Mouse (Mus musculus) midbrain, postnatal 0 days (tissue): ENCODE measurements at regions not wholly inside any gene's neighbourhood (a gene's known extent, or its start where the extent isn't known, plus 50 kb on each side); places are given as distances from the start of the nearest gene placed in this dataset.

Experiments used
- ATAC-seq: fragments of 200-750 bp; cut with Nextera tagmentation; 2 replicates; pipeline ENCODE4 v1.8.0; 2017; ENCODE audit warnings: moderate number of reproducible peaks, mild to moderate bottlenecking, moderate TSS enrichment, moderate library complexity; ENCODE audit not compliant: low FRiP score
- DNase-seq: peaks from one replicate; pipeline ENCODE4 v3.0.0-alpha.2; 2015; ENCODE audit warnings: low spot score
- H3K27ac ChIP-seq: fragments of 300-500 bp; sonication (generic); 2 replicates; pipeline ENCODE4 v1.5.1; 2014; ENCODE audit warnings: low read depth, mild to moderate bottlenecking, low read length, mixed read lengths
- H3K27me3 ChIP-seq: fragments of 300-500 bp; sonication (generic); 2 replicates; pipeline ENCODE4 v1.6.1; 2014; ENCODE audit warnings: low read length, control low read depth, mixed read lengths; ENCODE audit not compliant: insufficient read depth
- H3K36me3 ChIP-seq: fragments of 300-500 bp; sonication (generic); 2 replicates; pipeline ENCODE4 v1.6.1; 2014; ENCODE audit warnings: low read length, control low read depth, mixed read lengths; ENCODE audit not compliant: insufficient read depth
- H3K4me1 ChIP-seq: fragments of 300-500 bp; sonication (generic); 2 replicates; pipeline ENCODE4 v1.6.1; 2014; ENCODE audit warnings: mild to moderate bottlenecking, control low read depth, antibody characterized with exemption, low read length, mixed read lengths; ENCODE audit not compliant: insufficient read depth
- H3K4me2 ChIP-seq: fragments of 300-500 bp; sonication (generic); 2 replicates; pipeline ENCODE4 v1.6.1; 2014; ENCODE audit warnings: low read depth, mild to moderate bottlenecking, low read length, mixed read lengths; ENCODE audit not compliant: poor library complexity, severe bottlenecking
- H3K4me3 ChIP-seq: fragments of 300-500 bp; sonication (generic); 2 replicates; pipeline ENCODE4 v1.5.1; 2014; ENCODE audit warnings: low read depth, mild to moderate bottlenecking, low read length, moderate library complexity
- H3K9ac ChIP-seq: fragments of 300-500 bp; sonication (generic); replicated peaks from 2 replicates; pipeline ENCODE4 v1.6.1; 2014; ENCODE audit warnings: mild to moderate bottlenecking, low read length, moderate library complexity, mixed read lengths; ENCODE audit not compliant: poor library complexity, severe bottlenecking
- H3K9me3 ChIP-seq: fragments of 300-500 bp; sonication (generic); 2 replicates; pipeline ENCODE4 v1.6.1; 2016; ENCODE audit warnings: low read length, control low read depth
- CTCF ChIP-seq: IDR thresholded peaks from 2 replicates; pipeline ENCODE4 v1.5.1; 2016; ENCODE audit warnings: antibody characterized with exemption, mild to moderate bottlenecking
- WGBS: fragments of 180-500 bp; shearing (Covaris S2); extraction: QIAGEN DNeasy Blood & Tissue Kit; methylation state at CpG from one replicate; pipeline ENCODE4 v1.1.7; 2014; 5-methylcytosine and 5-hydroxymethylcytosine counted together

DNA sequence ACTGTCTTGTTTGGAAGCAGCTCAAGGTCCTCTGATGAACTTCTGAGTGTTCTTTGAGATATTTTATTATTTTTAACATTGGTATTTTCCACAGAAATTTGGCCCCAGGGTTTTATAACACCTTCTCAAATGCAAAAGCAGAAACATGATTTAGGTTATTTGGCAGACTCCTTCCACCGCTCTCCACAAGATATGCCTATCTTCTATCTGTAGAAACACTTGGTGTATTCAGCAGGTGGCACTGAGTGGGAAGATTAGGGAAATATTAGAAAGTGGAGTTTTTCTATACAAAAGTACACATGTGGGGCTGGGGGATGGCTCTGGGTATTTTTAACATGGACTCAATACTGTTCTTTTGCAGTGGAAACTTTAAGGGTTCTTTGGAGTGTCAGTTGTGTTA lies 475.3 kb downstream of the Dach1 start:
- Histone ChIP-seq H3K27me3 (no peaks in the 10 kb centered on the region), H3K27ac (no peak overlapping the region), H3K36me3 (no peaks in the 10 kb centered on the region), H3K4me2 (no peak overlapping the region), H3K9ac (no peak overlapping the region), H3K4me3 (no peak overlapping the region), H3K4me1 (no peaks in the 10 kb centered on the region), H3K9me3 (0 out of 2 replicates have a peak, but pooled peaks cover 4% of the 10 kb centered on the region)
- WGBS: 100% methylated on average over 1 of the region's 1 CpGs
- no peak for TF ChIP-seq CTCF
- ATAC-seq (no peak), DNase-seq (no peak)

DNA sequence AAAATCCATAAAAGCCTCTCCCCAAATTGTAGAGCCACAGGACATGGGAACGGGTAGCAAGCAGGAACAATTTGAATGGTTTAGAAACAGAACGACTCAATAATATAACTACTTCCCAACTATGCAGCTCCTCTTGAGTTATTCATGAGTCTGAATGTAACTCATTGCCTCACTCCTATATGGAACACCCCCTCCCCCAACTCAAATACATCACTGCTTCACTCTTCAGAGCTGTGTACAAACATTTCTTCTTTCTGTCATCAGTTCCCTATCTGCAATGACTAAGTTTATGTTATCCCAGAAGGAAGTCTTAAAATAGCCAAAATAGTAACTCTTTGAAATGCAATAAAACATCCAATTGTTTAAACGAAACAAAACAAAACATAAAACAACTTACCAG lies 484.9 kb downstream of the Dach1 start:
- Histone ChIP-seq H3K4me1 (no peaks in the 10 kb centered on the region), H3K9ac (no peak overlapping the region), H3K4me3 (no peak overlapping the region), H3K36me3 (no peaks in the 10 kb centered on the region), H3K4me2 (no peak overlapping the region), H3K27me3 (no peaks in the 10 kb centered on the region), H3K27ac (no peak overlapping the region), H3K9me3 (no peaks in the 10 kb centered on the region)
- ATAC-seq (no peak), DNase-seq (no peak)
- 77% methylated on average over 3 of the region's 3 CpGs for WGBS
- no peak for TF ChIP-seq CTCF

DNA sequence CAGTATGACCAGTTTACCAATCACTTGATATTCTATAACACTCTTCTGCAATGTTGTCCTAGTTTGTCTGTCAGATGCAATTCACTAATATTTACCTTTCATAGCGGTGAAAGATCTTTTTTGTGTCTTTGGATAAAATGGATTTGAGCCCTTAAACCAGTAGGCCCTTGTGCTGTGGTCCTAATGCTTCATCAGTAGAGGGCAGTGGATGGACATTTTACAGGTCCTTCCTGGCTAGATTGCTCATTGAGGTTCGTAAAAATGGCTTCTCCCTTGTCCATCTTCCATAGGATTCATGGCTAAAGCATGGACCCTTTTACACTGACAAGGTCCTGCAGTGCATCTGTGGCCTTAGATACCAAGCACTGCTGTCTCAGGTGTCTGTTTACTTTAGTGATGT lies 501.8 kb downstream of the Dach1 start:
- H3K27me3 ChIP-seq: no peaks in the 10 kb centered on the region
- WGBS: 79% methylated on average over 2 of the region's 2 CpGs
- no peaks in the 10 kb centered on the region for H3K36me3 ChIP-seq
- H3K4me3 ChIP-seq: no peak overlapping the region
- no peak overlapping the region for H3K27ac ChIP-seq
- H3K9me3 ChIP-seq: no peaks in the 10 kb centered on the region
- ATAC-seq: no peak
- H3K4me1 ChIP-seq: no peaks in the 10 kb centered on the region
- no peak overlapping the region for H3K4me2 ChIP-seq
- peak; percentile 30 for DNase-seq
- no peak overlapping the region for H3K9ac ChIP-seq
- peak; percentile 46 for TF ChIP-seq CTCF

DNA sequence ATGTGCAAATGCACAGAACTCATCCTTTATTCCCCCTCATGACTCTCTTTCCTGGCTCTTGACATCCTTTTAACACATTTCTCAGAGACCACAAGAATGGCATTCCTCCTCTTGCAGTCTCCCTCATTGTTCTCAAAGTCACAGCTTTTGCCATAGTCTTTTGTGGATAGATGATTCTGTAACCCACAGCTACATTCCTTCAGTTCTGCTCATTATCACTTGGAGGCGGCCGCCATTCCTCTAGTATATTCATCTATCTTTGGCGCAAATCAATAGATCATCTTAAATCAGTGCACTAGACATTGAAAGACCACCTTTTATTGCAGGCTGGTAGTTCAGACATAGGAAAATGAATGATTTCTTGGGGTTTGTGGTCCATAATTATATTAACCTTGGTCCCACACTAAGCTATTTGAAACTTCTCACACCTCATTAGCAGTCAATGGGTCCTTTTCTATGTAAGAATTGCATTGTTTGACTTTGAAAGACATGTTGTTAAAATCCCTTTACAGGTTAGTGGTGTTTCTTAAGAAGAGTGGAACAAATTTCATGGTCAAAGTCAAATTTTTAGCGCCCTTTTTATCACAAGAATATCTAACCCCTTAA lies 531.3 kb downstream of the Dach1 start:
- WGBS: 26% methylated on average over 4 of the region's 4 CpGs
- no peaks in the 10 kb centered on the region for H3K27me3 ChIP-seq
- H3K9me3 ChIP-seq: no peaks in the 10 kb centered on the region
- TF ChIP-seq CTCF: no peak
- no peak overlapping the region for H3K4me3 ChIP-seq
- H3K36me3 ChIP-seq: no peaks in the 10 kb centered on the region
- no peak for DNase-seq
- H3K9ac ChIP-seq: no peak overlapping the region
- H3K4me1 ChIP-seq: no peaks in the 10 kb centered on the region
- no peak overlapping the region for H3K27ac ChIP-seq
- no peak for ATAC-seq
- H3K4me2 ChIP-seq: no peak overlapping the region

GRCm38 (mm10) chr14:97611438-97611837 lies 558.1 kb downstream of the Dach1 start:
- no peaks in the 10 kb centered on the region for H3K4me1 ChIP-seq
- WGBS: 67% methylated on average over 1 of the region's 1 CpGs
- TF ChIP-seq CTCF: no peak
- no peaks in the 10 kb centered on the region for H3K9me3 ChIP-seq
- H3K36me3 ChIP-seq: no peaks in the 10 kb centered on the region
- no peak overlapping the region for H3K4me2 ChIP-seq
- no peaks in the 10 kb centered on the region for H3K27me3 ChIP-seq
- no peak overlapping the region for H3K27ac ChIP-seq
- DNase-seq (no peak), ATAC-seq (no peak)
- no peak overlapping the region for H3K9ac ChIP-seq
- H3K4me3 ChIP-seq: no peak overlapping the region

- no peak for ATAC-seq
- no peaks in the 10 kb centered on the region for H3K4me1 ChIP-seq
- H3K27me3 ChIP-seq: no peaks in the 10 kb centered on the region
- no peak overlapping the region for H3K4me2 ChIP-seq
- no peak overlapping the region for H3K4me3 ChIP-seq
- no peaks in the 10 kb centered on the region for H3K9me3 ChIP-seq
- no peak overlapping the region for H3K27ac ChIP-seq
- DNase-seq: no peak
- no peak for TF ChIP-seq CTCF
- WGBS: 32% methylated on average over 5 of the region's 5 CpGs
- no peak overlapping the region for H3K9ac ChIP-seq
- H3K36me3 ChIP-seq: no peaks in the 10 kb centered on the region
Observed at GRCm38 (mm10) chr14:97596694-97597093, 572.9 kb downstream of the Dach1 start.
